Mouse (Mus musculus) myocyte (in vitro differentiated cells): Measurements from ENCODE around the gene Otof.

ENCODE experiments used
- CEBPB ChIP-seq: IDR thresholded peaks from 2 replicates; pipeline ENCODE4 v1.6.1; 2011; ENCODE audit warnings: mild to moderate bottlenecking, moderate library complexity; ENCODE audit not compliant: poor library complexity, insufficient read depth, severe bottlenecking
- MAX ChIP-seq: IDR thresholded peaks from one replicate; pipeline ENCODE4 v1.6.1; 2011; ENCODE audit warnings: low read depth, mild to moderate bottlenecking, control low read depth
- MYOG ChIP-seq, 3 experiments: IDR thresholded peaks; one replicate each; pipeline ENCODE4 v1.6.1; 2011; ENCODE audit warnings: control low read depth in 2 of 3, low read depth in 2 of 3, mild to moderate bottlenecking in 2 of 3; ENCODE audit not compliant: insufficient read length in 2 of 3, control insufficient read depth in 1 of 3, insufficient read depth in 1 of 3
- POLR2A ChIP-seq: IDR thresholded peaks from one replicate; pipeline ENCODE4 v1.6.1; 2011; ENCODE audit warnings: low read depth, mild to moderate bottlenecking, control low read depth, moderate library complexity; ENCODE audit not compliant: insufficient read length
- POLR2AphosphoS2 ChIP-seq: IDR thresholded peaks from one replicate; pipeline ENCODE4 v1.6.1; 2011; ENCODE audit warnings: low read depth, control low read depth; ENCODE audit not compliant: insufficient read length
- REST ChIP-seq: IDR thresholded peaks from one replicate; pipeline ENCODE4 v1.6.1; 2011; ENCODE audit warnings: mild to moderate bottlenecking, control low read depth, moderate library complexity; ENCODE audit not compliant: insufficient read depth, insufficient read length
- TCF12 ChIP-seq: IDR thresholded peaks from one replicate; pipeline ENCODE4 v1.6.1; 2011; ENCODE audit warnings: mild to moderate bottlenecking, control low read depth; ENCODE audit not compliant: poor library complexity, insufficient read depth, severe bottlenecking
- USF1 ChIP-seq: IDR thresholded peaks from one replicate; pipeline ENCODE4 v1.6.1; 2011; ENCODE audit warnings: low read depth, mild to moderate bottlenecking, control low read depth, moderate library complexity

DNA sequence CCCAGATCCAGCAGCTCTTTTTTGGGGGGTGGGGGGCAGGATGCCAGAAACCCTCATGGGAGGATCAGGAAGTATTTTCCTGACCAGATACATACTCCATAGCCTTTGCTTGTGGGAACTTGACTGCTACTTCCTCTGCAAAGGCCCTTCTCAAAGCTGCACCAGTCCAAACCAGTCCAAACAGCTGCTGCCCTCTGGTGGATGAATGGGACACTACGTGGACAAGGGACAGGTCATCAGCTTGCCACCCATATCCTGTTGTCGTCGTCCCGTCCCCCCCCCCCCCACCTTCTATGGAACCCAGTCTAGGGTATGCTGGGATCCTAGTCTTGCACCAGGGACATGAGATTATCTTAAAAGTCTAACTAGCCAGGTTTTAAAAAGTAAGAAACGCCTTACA is 20.6 kb upstream of the Otof start:
- TF ChIP-seq POLR2A (no peak), MYOG (IDR thresholded peaks at IDR 0.05; ENCODE audit: control insufficient read depth in 1 of 3, insufficient read depth in 1 of 3, insufficient read length in 2 of 3, low read depth in 2 of 3) (no peak), TCF12 (no peak), USF1 (no peak), CEBPB (no peak), MAX (no peak), POLR2AphosphoS2 (no peak), REST (no peak)
